Mouse (Mus musculus) intestine, embryonic 15.5 days (tissue): ENCODE measurements around the gene Fkbp11. TPM values are rescaled to one million over a fixed set of nuclear protein-coding genes. Genes with fewer than 3 reads are reported as not detected.

Source experiments
- ATAC-seq: fragments of 200-750 bp; cut with Nextera tagmentation; 2 replicates; pipeline ENCODE4 v1.8.0; 2017; ENCODE audit warnings: moderate TSS enrichment, moderate library complexity
- H3K27ac ChIP-seq: fragments of 300-500 bp; sonication (generic); 2 replicates; pipeline ENCODE4 v1.5.1; 2015; ENCODE audit warnings: mild to moderate bottlenecking, inconsistent platforms
- H3K27me3 ChIP-seq: fragments of 300-500 bp; sonication (generic); replicated peaks from 2 replicates; pipeline ENCODE4 v1.6.1; 2015; ENCODE audit warnings: inconsistent platforms
- H3K36me3 ChIP-seq: fragments of 300-500 bp; sonication (generic); 2 replicates; pipeline ENCODE4 v1.6.1; 2015; ENCODE audit warnings: inconsistent platforms
- H3K4me1 ChIP-seq: fragments of 300-500 bp; sonication (generic); replicated peaks from 2 replicates; pipeline ENCODE4 v1.6.1; 2015; ENCODE audit warnings: inconsistent platforms
- H3K4me2 ChIP-seq: fragments of 300-500 bp; sonication (generic); replicated peaks from 2 replicates; pipeline ENCODE4 v1.6.1; 2015; ENCODE audit warnings: mild to moderate bottlenecking, inconsistent platforms
- H3K4me3 ChIP-seq: fragments of 300-500 bp; sonication (generic); replicated peaks from 2 replicates; pipeline ENCODE4 v1.5.1; 2015; ENCODE audit warnings: inconsistent platforms
- H3K9ac ChIP-seq: fragments of 300-500 bp; sonication (generic); 2 replicates; pipeline ENCODE4 v1.6.1; 2015; ENCODE audit warnings: inconsistent platforms
- H3K9me3 ChIP-seq: fragments of 300-500 bp; sonication (generic); 2 replicates; pipeline ENCODE4 v1.6.1; 2016; ENCODE audit warnings: inconsistent platforms
- WGBS: fragments of 180-500 bp; shearing (Covaris S2); methylation state at CpG from one replicate; pipeline ENCODE4 v1.1.7; 2015; 5-methylcytosine and 5-hydroxymethylcytosine counted together
- polyA plus RNA-seq: library from polyadenylated mRNA; unstranded; fragments of >200 nt; fragmentation: Nextera tagmentation; extraction: Ambion mirVana; gene quantifications from 2 replicates; pipeline ENCODE4 v1.2.1, GENCODE M21; 2015

The Fkbp11 gene
- polyA plus RNA-seq, 1 experiment from 2014 or later = 68.0 TPM

GRCm38 (mm10) chr15:98689682-98690081 is 38.3 kb downstream of the Fkbp11 start:
- Histone ChIP-seq H3K36me3 (no peaks in the 10 kb centered on the region), H3K4me2 (no peak overlapping the region), H3K4me3 (no peak overlapping the region), H3K27me3 (no peaks in the 10 kb centered on the region), H3K4me1 (no peaks in the 10 kb centered on the region; the same call in 1 of the 2 replicates), H3K9ac (no peak overlapping the region), H3K27ac (no peak overlapping the region), H3K9me3 (no peaks in the 10 kb centered on the region)
- 79% methylated on average over 2 of the region's 2 CpGs for WGBS
- no peak for ATAC-seq

GRCm38 (mm10) chr15:98685926-98686325 is 42.1 kb downstream of the Fkbp11 start:
- ATAC-seq = no peak
- WGBS = 67% methylated on average over 3 of the region's 3 CpGs
- Histone ChIP-seq H3K4me3 (no peak overlapping the region), H3K4me2 (no peak overlapping the region), H3K36me3 (no peaks in the 10 kb centered on the region), H3K9ac (no peak overlapping the region), H3K27me3 (no peaks in the 10 kb centered on the region), H3K27ac (no peak overlapping the region), H3K4me1 (no peaks in the 10 kb centered on the region), H3K9me3 (no peaks in the 10 kb centered on the region)

- H3K4me1 ChIP-seq = no peaks in the 10 kb centered on the region
- H3K36me3 ChIP-seq = no peaks in the 10 kb centered on the region
- 76% methylated on average over 1 of the region's 1 CpGs for WGBS
- no peak for ATAC-seq
- no peaks in the 10 kb centered on the region for H3K9me3 ChIP-seq
- no peak overlapping the region for H3K9ac ChIP-seq
- no peak overlapping the region for H3K27ac ChIP-seq
- no peaks in the 10 kb centered on the region; the same call in 1 of the 2 replicates for H3K27me3 ChIP-seq
- no peak overlapping the region for H3K4me2 ChIP-seq
- H3K4me3 ChIP-seq = no peak overlapping the region
Observed at GRCm38 (mm10) chr15:98683746-98684145, 44.3 kb downstream of the Fkbp11 start.

GRCm38 (mm10) chr15:98683177-98683576 is 44.8 kb downstream of the Fkbp11 start:
- H3K4me3 ChIP-seq = no peak overlapping the region
- H3K36me3 ChIP-seq = no peaks in the 10 kb centered on the region
- no peak overlapping the region for H3K4me2 ChIP-seq
- H3K9ac ChIP-seq = no peak overlapping the region
- no peaks in the 10 kb centered on the region for H3K4me1 ChIP-seq
- H3K9me3 ChIP-seq = no peaks in the 10 kb centered on the region
- ATAC-seq = no peak
- no peak overlapping the region for H3K27ac ChIP-seq
- 51% methylated on average over 10 of the region's 10 CpGs for WGBS
- H3K27me3 ChIP-seq = peaks cover 2% of the 10 kb centered on the region

- no peak for ATAC-seq
- H3K4me3 ChIP-seq = no peak overlapping the region
- no peaks in the 10 kb centered on the region for H3K36me3 ChIP-seq
- H3K27me3 ChIP-seq = peaks cover 8% of the 10 kb centered on the region
- 79% methylated on average over 7 of the region's 7 CpGs for WGBS
- H3K27ac ChIP-seq = no peak overlapping the region
- H3K4me1 ChIP-seq = peaks cover 4% of the 10 kb centered on the region
- no peaks in the 10 kb centered on the region for H3K9me3 ChIP-seq
- no peak overlapping the region for H3K9ac ChIP-seq
- no peak overlapping the region for H3K4me2 ChIP-seq
Observed at GRCm38 (mm10) chr15:98681633-98682032, 46.4 kb downstream of the Fkbp11 start.

GRCm38 (mm10) chr15:98680660-98681059 is 47.3 kb downstream of the Fkbp11 start:
- H3K9me3 ChIP-seq = no peaks in the 10 kb centered on the region
- no peak overlapping the region for H3K9ac ChIP-seq
- H3K27me3 ChIP-seq = peaks cover 18% of the 10 kb centered on the region
- H3K4me1 ChIP-seq = peaks cover 11% of the 10 kb centered on the region
- H3K4me3 ChIP-seq = no peak overlapping the region
- H3K27ac ChIP-seq = no peak overlapping the region
- no peaks in the 10 kb centered on the region for H3K36me3 ChIP-seq
- WGBS = 73% methylated on average over 8 of the region's 8 CpGs
- no peak overlapping the region for H3K4me2 ChIP-seq
- ATAC-seq = no peak

- H3K9ac ChIP-seq = no peak overlapping the region
- no peak for ATAC-seq
- no peak overlapping the region for H3K27ac ChIP-seq
- H3K27me3 ChIP-seq = peaks cover 39% of the 10 kb centered on the region
- H3K36me3 ChIP-seq = no peaks in the 10 kb centered on the region
- no peak overlapping the region for H3K4me2 ChIP-seq
- 65% methylated on average over 7 of the region's 7 CpGs for whole genome bisulfite sequencing
- H3K9me3 ChIP-seq = no peaks in the 10 kb centered on the region
- H3K4me1 ChIP-seq = peaks cover 12% of the 10 kb centered on the region
- H3K4me3 ChIP-seq = no peak overlapping the region
Observed at GRCm38 (mm10) chr15:98677977-98678376, 50.0 kb downstream of the Fkbp11 start.

GRCm38 (mm10) chr15:98676940-98677728 is 50.9 kb downstream of the Fkbp11 start, which contains the start of gene Rnd1:
TSS of gene Rnd1 (minus strand) at chr15:98677461.
- Histone ChIP-seq H3K9me3 (no peaks in the 10 kb centered on the region), H3K4me2 (peak within 1 kb of the TSS; percentile 89), H3K9ac (0 out of 2 replicates have a peak within 1 kb of the TSS, but pooled peaks have one; percentile 9), H3K4me1 (peaks cover 12% of the 10 kb centered on the region), H3K27me3 (peaks cover 42% of the 10 kb centered on the region), H3K27ac (no peak within 1 kb of the TSS), H3K36me3 (no peaks in the 10 kb centered on the region), H3K4me3 (peak within 1 kb of the TSS; percentile 37)
- peak; percentile 99 for ATAC-seq
- 2% methylated on average over 36 of the region's 37 CpGs for WGBS

GRCm38 (mm10) chr15:98676471-98676870 is 51.5 kb downstream of the Fkbp11 start:
- H3K27ac ChIP-seq = no peak overlapping the region
- no peaks in the 10 kb centered on the region for H3K9me3 ChIP-seq
- peaks cover 12% of the 10 kb centered on the region for H3K4me1 ChIP-seq
- H3K4me3 ChIP-seq = peak overlapping the region; percentile 37; the same call in 1 of the 2 replicates
- H3K36me3 ChIP-seq = no peaks in the 10 kb centered on the region
- H3K4me2 ChIP-seq = peak overlapping the region; percentile 89
- no peak overlapping the region for H3K9ac ChIP-seq
- WGBS = 3% methylated on average over 9 of the region's 9 CpGs
- peaks cover 42% of the 10 kb centered on the region for H3K27me3 ChIP-seq
- ATAC-seq = no peak

- Histone ChIP-seq H3K4me1 (peaks cover 12% of the 10 kb centered on the region), H3K9me3 (no peaks in the 10 kb centered on the region), H3K9ac (no peak overlapping the region), H3K4me2 (peak overlapping the region; percentile 89), H3K27me3 (peaks cover 42% of the 10 kb centered on the region), H3K27ac (no peak overlapping the region), H3K4me3 (no peak overlapping the region), H3K36me3 (no peaks in the 10 kb centered on the region)
- ATAC-seq = no peak
- 8% methylated on average over 14 of the region's 14 CpGs for WGBS
Observed at GRCm38 (mm10) chr15:98675634-98676250, 52.3 kb downstream of the Fkbp11 start.

GRCm38 (mm10) chr15:98674994-98675545 is 52.9 kb downstream of the Fkbp11 start:
- Histone ChIP-seq H3K9ac (no peak overlapping the region), H3K4me2 (peak overlapping the region; percentile 89; the same call in 1 of the 2 replicates), H3K27ac (no peak overlapping the region), H3K4me1 (peaks cover 12% of the 10 kb centered on the region), H3K9me3 (no peaks in the 10 kb centered on the region), H3K36me3 (no peaks in the 10 kb centered on the region), H3K4me3 (no peak overlapping the region), H3K27me3 (peaks cover 42% of the 10 kb centered on the region)
- WGBS = 25% methylated on average over 11 of the region's 11 CpGs
- ATAC-seq = no peak
